Mouse (Mus musculus): Measurements from ENCODE around the gene Fez2.

Gene Fez2

GRCm38 (mm10) chr17:78417381-78418281, at the start of gene Fez2:
Gene Fez2, minus strand, starts transcription at chr17:78418152.
- DNase-seq (ENCODE audit: low read depth, low spot score) = peak; percentile 59

GRCm38 (mm10) chr17:78465500-78465899, 47.5 kb upstream of the Fez2 start:
- DNase-seq (ENCODE audit: low read depth, low spot score) = no peak

- no peak for DNase-seq (ENCODE audit: low read depth, low spot score)
These were observed 47.1 kb upstream of the Fez2 start for GRCm38 (mm10) chr17:78465071-78465470.

DNA sequence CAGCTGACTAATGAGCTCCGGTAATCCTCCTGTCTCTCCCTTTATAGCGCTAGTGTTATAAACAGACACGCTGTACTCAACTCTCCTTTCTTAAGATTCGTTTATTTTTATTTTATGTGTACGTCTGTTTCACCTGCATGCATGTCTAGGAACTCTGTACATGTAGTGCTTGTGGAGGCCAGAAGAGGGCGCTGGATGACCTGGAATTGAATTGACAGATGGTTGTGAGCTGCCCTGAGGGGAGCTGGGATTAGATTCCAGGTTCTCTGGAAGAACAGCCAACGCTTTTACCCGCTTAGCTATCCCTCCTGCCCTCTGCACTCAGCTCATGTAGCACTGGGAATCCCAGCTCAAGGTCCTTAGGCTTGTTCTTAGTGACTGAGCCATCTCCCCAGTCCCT, 42.2 kb upstream of the Fez2 start:
- no peak for DNase-seq (ENCODE audit: low read depth, low spot score)

GRCm38 (mm10) chr17:78455556-78455955, 37.6 kb upstream of the Fez2 start:
- DNase-seq (ENCODE audit: low read depth, low spot score) = no peak

- DNase-seq (ENCODE audit: low read depth, low spot score) = peak; percentile 34
These were observed 37.2 kb upstream of the Fez2 start for GRCm38 (mm10) chr17:78455114-78455513.

DNA sequence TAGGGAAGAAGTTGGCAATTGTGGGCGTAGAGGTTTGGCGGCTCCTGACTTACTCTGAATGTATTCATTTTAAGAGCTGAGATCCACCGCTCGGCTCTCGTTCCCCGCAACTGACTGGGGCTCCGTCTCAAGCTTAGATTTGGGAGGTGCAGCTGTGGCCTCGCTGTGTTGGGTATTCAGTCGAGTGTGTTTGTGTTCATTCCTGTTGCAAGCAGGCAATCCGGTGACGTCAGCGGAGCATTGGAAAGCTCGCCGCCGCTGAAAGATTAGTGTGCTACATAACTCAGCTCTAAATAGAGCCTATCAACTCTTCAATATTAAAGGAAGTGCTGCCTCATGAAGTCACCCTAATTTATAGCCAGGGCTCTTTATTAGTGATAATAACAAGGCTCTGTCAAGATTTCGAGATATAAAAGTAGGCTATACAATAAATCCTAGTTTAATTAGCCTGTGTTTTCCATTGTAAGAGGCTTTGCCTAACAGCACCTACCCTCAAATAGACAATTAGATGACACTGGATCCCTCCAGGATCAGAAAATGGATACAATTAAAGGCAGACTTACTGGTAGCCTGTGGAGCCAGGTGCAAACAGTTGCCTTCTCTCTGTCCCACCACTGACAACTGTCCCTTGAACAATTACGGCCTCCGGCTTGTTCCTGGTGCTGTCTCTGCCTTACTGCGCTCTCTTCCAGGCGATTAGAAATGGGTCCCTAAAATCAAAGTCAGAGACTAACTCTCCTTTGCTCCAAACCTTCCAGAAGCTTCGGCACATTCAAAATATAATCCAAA, 36.4 kb upstream of the Fez2 start:
- no peak for DNase-seq (ENCODE audit: low read depth, low spot score)

DNA sequence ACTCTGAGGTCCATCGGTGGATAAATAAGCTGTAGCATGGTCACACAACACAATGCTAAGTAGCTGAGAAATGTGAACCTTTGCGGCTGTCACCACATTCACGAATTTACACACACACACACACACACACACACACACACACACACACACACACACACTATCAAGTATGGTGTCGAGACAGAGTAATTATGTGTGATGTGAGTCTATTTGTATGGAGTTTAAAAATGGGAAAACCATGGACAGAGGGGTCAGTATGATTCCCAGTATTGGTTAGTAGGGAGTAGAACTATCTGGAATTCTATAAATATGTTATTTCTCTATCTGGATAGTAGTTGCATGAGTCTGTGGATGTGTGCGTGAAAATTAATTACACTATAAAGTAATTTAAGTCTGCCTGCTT, 35.6 kb upstream of the Fez2 start:
- no peak for DNase-seq (ENCODE audit: low read depth, low spot score)

DNA sequence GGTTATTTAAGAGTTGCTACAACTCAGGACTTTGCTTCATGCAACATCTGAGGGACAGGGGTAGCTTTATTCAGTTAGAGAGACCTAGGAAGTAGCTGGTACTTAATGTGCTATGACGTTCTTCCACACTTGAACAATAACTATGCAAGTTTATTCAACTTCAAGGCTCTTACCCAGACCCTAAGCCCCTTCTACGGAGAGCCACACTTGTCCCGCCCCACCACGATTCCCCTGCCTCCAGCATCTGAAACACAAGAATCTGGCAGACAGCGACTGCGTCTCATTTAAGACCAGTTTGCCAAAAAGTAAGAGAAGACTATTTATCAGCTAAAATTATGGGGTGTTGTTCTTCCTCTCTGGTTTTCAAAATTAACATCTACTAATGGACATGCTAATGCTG, 33.9 kb upstream of the Fez2 start:
- DNase-seq (ENCODE audit: low read depth, low spot score) = no peak

DNA sequence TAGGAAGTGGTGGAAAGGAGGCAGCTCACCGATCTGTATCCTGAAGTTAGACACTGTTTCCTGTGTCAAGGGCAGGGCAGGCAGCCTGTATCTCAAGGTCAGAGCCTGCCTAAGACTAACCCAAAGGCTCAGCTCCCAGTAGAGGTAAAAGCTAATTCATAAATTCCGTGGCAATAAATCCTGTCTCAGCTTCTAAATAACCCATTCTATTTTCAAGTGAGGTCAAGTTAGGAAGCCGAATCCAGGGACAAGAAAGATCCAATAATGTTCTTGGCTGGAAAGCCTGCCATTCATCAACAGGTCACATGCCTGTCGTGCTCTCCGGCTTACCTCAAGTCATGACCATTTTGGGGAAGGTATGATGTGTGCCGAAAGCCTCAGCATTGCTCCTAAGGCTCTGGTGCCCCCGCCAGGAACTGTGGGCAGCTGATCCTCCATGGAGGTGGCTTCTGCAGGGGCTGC, 33.4 kb upstream of the Fez2 start:
- DNase-seq (ENCODE audit: low read depth, low spot score) = no peak

- DNase-seq (ENCODE audit: low read depth, low spot score) = no peak
These were observed 31.8 kb upstream of the Fez2 start for GRCm38 (mm10) chr17:78449635-78450197.

DNA sequence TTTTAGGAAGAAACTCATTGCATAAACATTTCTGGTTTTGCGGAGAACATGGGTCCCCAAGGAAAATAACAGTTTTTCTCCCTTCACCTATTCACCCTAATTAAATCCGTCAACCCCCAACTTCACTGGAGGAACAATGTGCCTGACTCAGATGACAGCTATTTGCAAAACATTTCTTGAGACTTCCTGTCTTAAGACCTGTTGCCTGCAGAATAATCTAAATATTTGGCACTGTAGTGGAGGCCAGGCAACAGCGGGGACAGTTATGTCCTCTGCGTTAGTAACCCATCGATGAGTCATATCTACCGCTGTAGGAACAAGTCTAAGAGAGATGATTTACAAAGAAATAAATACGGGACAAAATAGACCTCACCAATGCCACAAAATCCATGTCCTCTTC, 26.9 kb upstream of the Fez2 start:
- DNase-seq (ENCODE audit: low read depth, low spot score) = no peak

DNA sequence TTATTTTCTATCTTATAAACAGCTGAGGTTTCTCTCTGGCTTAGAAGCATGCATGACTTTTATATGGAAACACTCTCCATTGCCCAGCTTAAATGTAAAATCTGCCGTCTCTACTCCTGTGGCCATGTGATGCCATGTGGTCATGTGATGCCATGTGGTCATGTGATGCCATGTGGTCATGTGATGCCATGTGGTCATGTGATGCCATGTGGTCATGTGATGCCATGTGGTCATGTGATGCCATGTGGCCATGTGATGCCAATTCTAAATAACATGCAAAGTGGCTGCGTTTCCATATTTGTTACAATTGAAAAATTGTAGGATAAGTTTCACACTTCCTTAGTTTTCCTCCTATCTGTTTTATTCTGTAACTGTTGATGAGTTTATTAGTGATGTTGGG, 22.8 kb upstream of the Fez2 start:
- no peak for DNase-seq (ENCODE audit: low read depth, low spot score)

DNA sequence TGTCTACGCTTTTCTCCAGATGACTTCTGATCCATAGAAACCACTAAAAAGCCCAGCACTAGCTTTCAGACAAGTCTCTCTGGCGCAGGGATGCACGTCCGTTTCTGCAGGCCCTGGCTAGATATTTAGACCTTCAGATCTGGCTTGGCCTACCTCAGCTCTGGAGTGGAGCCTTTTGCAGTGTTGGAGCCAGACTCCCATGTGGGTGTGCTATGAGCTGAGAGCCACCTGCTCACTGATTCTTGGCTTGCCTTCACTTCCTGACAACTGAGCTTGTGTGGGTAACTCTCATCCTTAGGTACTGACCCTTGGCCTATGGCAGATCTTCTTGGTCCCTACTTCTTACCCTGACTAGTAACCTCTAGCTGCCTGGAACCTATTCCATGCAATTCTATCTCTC, 19.2 kb upstream of the Fez2 start:
- DNase-seq (ENCODE audit: low read depth, low spot score) = no peak

DNA sequence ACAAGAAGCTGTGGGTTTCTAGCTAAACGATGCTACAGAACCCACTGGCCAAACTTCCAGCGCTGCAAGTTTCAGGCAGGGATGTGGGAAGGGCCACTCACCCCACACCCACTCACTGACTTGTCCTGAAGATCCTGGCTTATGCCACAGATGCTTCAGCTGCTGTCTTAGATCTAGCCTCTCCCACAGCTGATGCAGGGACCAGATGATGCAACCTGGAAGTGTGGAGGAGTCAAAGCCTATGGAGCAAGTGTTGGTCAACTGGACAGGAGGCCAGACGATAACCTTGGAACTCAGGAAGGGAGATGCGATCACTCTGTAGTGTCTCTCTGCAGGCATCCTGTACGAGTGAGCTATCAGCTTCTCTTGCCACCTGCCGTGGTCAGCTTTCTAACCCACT, 17.7 kb upstream of the Fez2 start:
- no peak for DNase-seq (ENCODE audit: low read depth, low spot score)

GRCm38 (mm10) chr17:78434746-78435145, 16.8 kb upstream of the Fez2 start:
- no peak for DNase-seq (ENCODE audit: low read depth, low spot score)

DNA sequence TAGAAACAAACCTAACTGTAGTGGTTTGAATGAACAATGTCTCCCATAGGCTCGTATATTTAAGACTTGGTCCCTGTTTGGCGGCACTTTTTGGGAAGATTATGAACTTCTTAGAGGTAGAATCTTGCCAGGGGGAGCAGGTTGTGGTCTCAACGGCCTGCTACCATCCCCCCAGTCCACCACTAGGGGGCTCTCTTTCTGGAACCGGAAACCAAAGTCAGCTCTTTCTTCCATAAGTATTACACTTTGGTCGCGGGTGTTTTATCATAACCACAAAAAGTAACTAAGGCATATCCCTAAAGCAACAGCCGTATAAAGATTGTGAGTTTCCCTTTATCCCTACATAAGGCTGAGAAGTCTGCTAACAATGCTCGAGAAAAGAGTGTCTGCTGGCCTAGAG, 12.4 kb upstream of the Fez2 start:
- DNase-seq (ENCODE audit: low read depth, low spot score) = no peak

- DNase-seq (ENCODE audit: low read depth, low spot score) = no peak
These were observed 11.1 kb upstream of the Fez2 start for GRCm38 (mm10) chr17:78429051-78429450.

DNA sequence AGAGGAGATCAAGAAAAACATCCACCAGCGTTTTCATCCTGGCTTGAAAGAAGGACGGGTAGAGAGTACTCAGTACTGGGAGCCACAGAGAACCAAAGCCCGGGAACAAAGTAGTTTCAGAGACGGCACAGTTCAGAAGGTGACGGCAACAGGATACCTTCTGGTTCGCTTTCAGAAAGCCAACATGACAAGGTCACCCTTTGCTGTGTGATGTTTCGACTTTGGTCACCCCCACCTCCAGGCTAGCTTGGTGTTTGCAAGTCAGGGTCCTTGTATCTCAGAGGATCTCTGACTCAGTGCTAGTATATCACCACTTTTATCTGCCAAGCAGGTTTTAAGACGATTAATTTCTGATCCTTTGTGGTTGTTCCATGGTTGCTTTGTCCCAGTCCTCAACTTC, 7.1 kb upstream of the Fez2 start:
- no peak for DNase-seq (ENCODE audit: low read depth, low spot score)

DNA sequence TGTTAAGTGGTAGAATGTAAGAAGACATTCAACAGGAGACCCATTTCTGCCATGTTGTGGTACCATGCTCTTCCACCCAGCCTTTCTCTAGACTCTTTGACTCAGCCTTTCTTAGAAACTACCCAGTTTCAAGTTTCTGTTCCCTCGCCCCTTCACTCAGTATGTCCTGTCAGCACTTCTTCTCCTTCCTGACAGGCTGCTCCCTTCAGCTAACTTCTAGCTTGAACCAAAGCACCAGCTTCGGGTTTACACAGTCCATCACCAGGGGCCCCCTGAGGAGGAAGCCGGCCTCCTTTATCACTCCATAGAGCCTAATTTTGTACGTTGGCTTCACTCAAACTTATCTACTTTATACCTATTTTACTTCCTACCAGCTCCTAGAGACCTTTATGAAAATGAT, 1.3 kb upstream of the Fez2 start:
- DNase-seq (ENCODE audit: low read depth, low spot score) = no peak

GRCm38 (mm10) chr17:78415255-78415654, 2.7 kb downstream of the Fez2 start:
- no peak for DNase-seq (ENCODE audit: low read depth, low spot score)

GRCm38 (mm10) chr17:78409900-78410299, 8.1 kb downstream of the Fez2 start:
- no peak for DNase-seq (ENCODE audit: low read depth, low spot score)
